Mouse (Mus musculus) forebrain, embryonic 15.5 days (tissue): ENCODE results near the gene Prdm16. TPM values are rescaled to one million over a fixed set of nuclear protein-coding genes. Genes with fewer than 3 reads are reported as not detected.

ENCODE experiments used
- ATAC-seq: fragments of 200-750 bp; cut with Nextera tagmentation; replicated peaks from 2 replicates; pipeline ENCODE4 v1.8.0; 2017; ENCODE audit warnings: mild to moderate bottlenecking, moderate TSS enrichment, moderate library complexity
- H3K27ac ChIP-seq: fragments of 300-500 bp; sonication (generic); replicated peaks from 2 replicates; pipeline ENCODE4 v1.5.1; 2015; ENCODE audit warnings: mild to moderate bottlenecking, inconsistent platforms
- H3K27me3 ChIP-seq: fragments of 300-500 bp; sonication (generic); 2 replicates; pipeline ENCODE4 v1.6.1; 2015; ENCODE audit warnings: inconsistent platforms
- H3K36me3 ChIP-seq: fragments of 300-500 bp; sonication (generic); 2 replicates; pipeline ENCODE4 v1.6.1; 2015; ENCODE audit warnings: mild to moderate bottlenecking, inconsistent platforms
- H3K4me1 ChIP-seq: fragments of 300-500 bp; sonication (generic); 2 replicates; pipeline ENCODE4 v1.6.1; 2015; ENCODE audit warnings: inconsistent platforms
- H3K4me2 ChIP-seq: fragments of 300-500 bp; sonication (generic); replicated peaks from 2 replicates; pipeline ENCODE4 v1.6.1; 2015; ENCODE audit warnings: mild to moderate bottlenecking, inconsistent platforms
- H3K4me3 ChIP-seq: fragments of 300-500 bp; sonication (generic); 2 replicates; pipeline ENCODE4 v1.5.1; 2015; ENCODE audit warnings: mild to moderate bottlenecking, inconsistent platforms
- H3K9ac ChIP-seq: fragments of 300-500 bp; sonication (generic); replicated peaks from 2 replicates; pipeline ENCODE4 v1.6.1; 2015; ENCODE audit warnings: mild to moderate bottlenecking, inconsistent platforms
- H3K9me3 ChIP-seq: fragments of 300-500 bp; sonication (generic); 2 replicates; pipeline ENCODE4 v1.6.1; 2016; ENCODE audit warnings: inconsistent platforms
- WGBS: fragments of 180-500 bp; shearing (Covaris S2); methylation state at CpG from one replicate; pipeline ENCODE4 v1.1.7; 2015; ENCODE audit warnings: mixed read lengths; 5-methylcytosine and 5-hydroxymethylcytosine counted together
- polyA plus RNA-seq: library from polyadenylated mRNA; unstranded; fragments of >200 nt; fragmentation: Nextera tagmentation; extraction: Ambion mirVana; gene quantifications from 2 replicates; pipeline ENCODE4 v1.2.1, GENCODE M21; 2015

Gene Prdm16
- 32.7 and 33.5 TPM in 2 replicates for polyA plus RNA-seq

DNA sequence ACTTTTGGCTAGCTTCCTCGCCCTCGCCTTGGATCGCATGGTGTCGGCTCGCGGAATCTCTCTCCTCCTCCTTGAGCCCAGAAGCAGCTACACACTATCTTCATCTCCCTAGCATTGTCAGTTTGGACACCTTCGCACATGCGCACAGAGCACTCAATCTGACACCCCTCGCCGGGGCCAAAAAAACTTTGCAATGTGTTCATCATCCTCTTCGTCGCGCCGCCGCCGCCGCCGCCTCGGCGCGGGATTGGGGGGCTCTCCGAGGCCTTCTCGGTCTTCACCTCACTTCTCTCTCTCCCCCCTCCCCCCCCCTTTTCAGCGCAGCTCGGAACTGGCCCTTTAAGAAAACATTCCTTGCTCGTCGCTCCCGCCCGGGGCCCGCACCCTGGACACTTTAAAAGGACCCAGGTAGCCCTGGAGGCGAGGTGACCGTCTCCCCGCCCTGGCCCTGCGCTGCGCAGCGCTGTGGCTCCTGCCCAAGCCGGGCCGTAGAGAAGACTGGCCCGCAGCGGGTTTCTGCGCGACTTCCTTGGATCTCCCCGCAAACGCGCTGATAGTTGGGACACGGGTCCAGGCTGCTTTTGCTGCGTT lies at the start of gene Prdm16:
Prdm16 (minus strand) TSS at position 153 of the 591 bp plus-strand sequence.
- Histone ChIP-seq H3K27me3 (peaks cover 27% of the 10 kb centered on the region; the same call in 1 of the 2 replicates), H3K4me2 (peak within 1 kb of the TSS; percentile 84), H3K9ac (peak within 1 kb of the TSS; percentile 62), H3K36me3 (no peaks in the 10 kb centered on the region), H3K4me3 (peak within 1 kb of the TSS; percentile 54), H3K4me1 (peaks cover 83% of the 10 kb centered on the region), H3K9me3 (no peaks in the 10 kb centered on the region), H3K27ac (peak within 1 kb of the TSS; percentile 90)
- under 1% methylated on average over 47 of the region's 47 CpGs for WGBS
- peak; percentile 39 for ATAC-seq

DNA sequence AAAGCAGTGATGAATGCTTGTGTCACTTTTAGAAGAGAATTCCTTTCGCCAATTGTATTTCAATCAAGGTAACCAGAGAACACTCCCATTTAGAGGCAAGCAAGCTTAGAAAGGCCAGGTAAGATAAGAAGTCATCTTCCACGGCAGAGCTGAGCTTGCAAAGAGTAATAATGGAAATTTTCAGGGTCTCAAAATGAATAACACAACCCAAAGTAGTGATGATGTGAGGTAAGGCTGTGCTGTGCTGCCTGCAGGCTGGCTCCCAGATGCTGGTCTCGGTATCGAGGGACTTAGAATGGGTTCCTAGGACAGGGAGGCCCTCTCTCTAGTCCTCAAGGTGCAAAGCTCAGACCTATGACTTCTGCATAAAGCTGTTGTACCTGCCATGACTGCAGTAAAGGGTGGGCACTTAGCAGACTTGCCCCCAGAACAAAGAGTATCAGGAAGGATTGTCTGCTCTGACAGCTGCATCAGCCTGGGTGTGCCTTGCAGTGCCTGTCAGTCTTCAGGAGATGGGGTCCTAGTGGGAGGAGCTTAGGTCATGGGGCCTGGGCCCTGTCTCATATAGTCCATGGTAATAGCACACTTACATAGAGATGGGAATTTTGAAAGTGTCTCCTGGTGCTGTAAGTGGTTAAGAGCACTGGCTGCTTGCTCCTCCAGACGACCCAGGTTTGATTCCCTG lies 46.5 kb upstream of the Prdm16 start:
- H3K9ac ChIP-seq = no peak overlapping the region
- 0 out of 2 replicates have a peak, but pooled peaks cover under 1% of the 10 kb centered on the region for H3K27me3 ChIP-seq
- no peak overlapping the region for H3K4me3 ChIP-seq
- H3K27ac ChIP-seq = no peak overlapping the region
- H3K4me1 ChIP-seq = no peaks in the 10 kb centered on the region
- H3K4me2 ChIP-seq = no peak overlapping the region
- ATAC-seq = no peak
- H3K36me3 ChIP-seq = no peaks in the 10 kb centered on the region
- H3K9me3 ChIP-seq = no peaks in the 10 kb centered on the region
- WGBS = 81% methylated on average over 5 of the region's 5 CpGs

DNA sequence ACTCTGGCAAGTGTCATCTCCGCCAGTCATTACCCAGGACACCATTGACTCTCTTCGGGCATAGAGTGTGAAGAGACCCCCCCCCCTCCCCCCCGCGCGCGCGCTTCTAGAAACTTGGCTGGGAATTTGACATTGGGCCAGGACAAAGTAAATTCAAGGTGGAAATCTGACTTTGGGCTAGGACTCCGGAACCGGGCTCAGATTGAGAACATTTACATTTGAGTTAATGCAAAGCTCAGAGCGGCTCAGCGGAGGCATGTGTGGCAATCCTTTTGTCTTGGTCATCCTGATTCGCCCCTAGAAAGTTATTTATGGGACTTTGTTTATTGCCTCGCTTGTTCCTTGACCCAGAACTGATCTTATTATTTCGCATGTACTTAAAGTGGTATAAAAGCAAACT lies 45.6 kb upstream of the Prdm16 start:
- no peaks in the 10 kb centered on the region for H3K27me3 ChIP-seq
- H3K4me3 ChIP-seq = no peak overlapping the region
- no peaks in the 10 kb centered on the region for H3K4me1 ChIP-seq
- no peak for ATAC-seq
- H3K36me3 ChIP-seq = no peaks in the 10 kb centered on the region
- 49% methylated on average over 14 of the region's 14 CpGs for WGBS
- H3K9ac ChIP-seq = no peak overlapping the region
- no peak overlapping the region for H3K27ac ChIP-seq
- H3K9me3 ChIP-seq = no peaks in the 10 kb centered on the region
- H3K4me2 ChIP-seq = no peak overlapping the region

DNA sequence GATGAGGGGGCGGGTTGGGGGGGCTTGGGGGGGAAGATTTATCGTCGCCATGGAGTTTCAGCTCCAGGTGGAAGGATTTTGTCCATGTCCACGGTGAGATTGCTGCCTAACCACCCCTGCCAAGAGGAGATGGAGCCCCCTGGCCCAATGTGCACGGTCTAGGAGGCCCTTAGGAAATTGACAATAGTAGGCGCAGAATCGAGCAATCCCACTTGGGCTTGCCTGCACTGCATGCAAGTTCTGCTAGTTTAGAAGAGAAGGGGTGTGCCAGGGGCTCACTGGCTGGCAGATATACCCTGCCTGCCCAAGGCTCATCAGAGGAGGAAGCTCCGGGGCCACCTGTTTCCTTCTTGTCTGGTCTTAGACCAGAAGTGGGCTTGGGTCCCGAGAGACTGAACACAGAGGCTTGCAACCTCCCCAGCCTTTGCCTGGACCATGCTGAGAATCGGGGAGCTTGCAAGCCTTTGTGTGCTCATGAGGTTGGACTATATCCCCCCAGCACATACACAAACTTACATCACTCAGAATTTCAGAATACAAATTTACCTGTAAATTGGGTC lies 38.8 kb upstream of the Prdm16 start:
- no peak overlapping the region for H3K4me3 ChIP-seq
- H3K9ac ChIP-seq = no peak overlapping the region
- no peak for ATAC-seq
- H3K4me1 ChIP-seq = peaks cover 12% of the 10 kb centered on the region
- no peaks in the 10 kb centered on the region for H3K9me3 ChIP-seq
- H3K27ac ChIP-seq = 0 out of 2 replicates have a peak overlapping the region, but pooled peaks have one; percentile 4
- H3K27me3 ChIP-seq = no peaks in the 10 kb centered on the region
- peak overlapping the region; percentile 29; the same call in 1 of the 2 replicates for H3K4me2 ChIP-seq
- no peaks in the 10 kb centered on the region for H3K36me3 ChIP-seq
- 51% methylated on average over 10 of the region's 10 CpGs for WGBS

DNA sequence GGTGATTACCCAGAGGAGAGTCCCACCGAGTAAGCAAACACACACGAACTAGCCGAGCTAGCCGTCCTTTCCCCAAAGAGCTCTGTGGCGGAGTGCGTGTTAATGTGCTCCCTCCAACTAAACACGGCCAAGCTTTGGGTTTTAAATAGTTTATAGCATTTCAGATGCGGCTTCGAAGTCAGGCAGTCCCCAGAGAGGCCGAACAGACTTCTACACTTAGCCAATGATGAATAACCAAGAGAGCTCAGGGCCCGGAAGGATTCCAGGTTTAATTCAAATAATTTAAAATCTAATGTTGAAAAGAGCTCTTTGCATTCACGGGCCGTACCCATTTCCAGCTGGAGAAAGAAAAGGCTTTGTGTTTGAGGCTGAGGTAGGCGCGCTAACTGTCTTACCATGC lies 38.3 kb upstream of the Prdm16 start:
- H3K4me3 ChIP-seq = peak overlapping the region; percentile 18; the same call in 1 of the 2 replicates
- H3K4me1 ChIP-seq = peaks cover 12% of the 10 kb centered on the region
- no peaks in the 10 kb centered on the region for H3K27me3 ChIP-seq
- WGBS = 21% methylated on average over 15 of the region's 15 CpGs
- H3K36me3 ChIP-seq = no peaks in the 10 kb centered on the region
- 0 out of 2 replicates have a peak overlapping the region, but pooled peaks have one; percentile 4 for H3K27ac ChIP-seq
- H3K9me3 ChIP-seq = no peaks in the 10 kb centered on the region
- peak overlapping the region; percentile 29 for H3K4me2 ChIP-seq
- ATAC-seq = no peak
- H3K9ac ChIP-seq = no peak overlapping the region

DNA sequence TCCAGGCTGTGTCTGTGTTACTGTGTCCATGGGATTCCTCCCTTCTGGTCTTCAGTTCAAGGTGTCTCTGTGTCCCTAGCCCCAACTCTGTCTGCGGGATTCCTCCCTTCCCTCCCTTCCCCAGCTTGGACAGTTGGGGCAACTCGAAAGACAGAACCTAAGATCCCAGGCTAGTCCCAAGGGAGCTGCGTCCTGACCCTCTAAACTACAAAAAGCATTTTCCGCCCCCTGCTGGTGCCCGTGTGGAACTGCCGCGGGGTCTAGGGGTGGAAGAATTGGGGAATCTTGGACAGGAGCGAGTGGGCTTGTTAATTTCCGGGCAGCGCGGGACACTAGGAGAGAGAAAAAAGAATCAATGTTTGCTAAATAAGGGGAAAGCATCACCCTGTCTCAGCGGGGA lies 37.9 kb upstream of the Prdm16 start:
- ATAC-seq = no peak; the same call in 1 of the 2 replicates
- Histone ChIP-seq H3K27me3 (no peaks in the 10 kb centered on the region), H3K27ac (no peak overlapping the region), H3K4me2 (peak overlapping the region; percentile 29), H3K4me1 (peaks cover 12% of the 10 kb centered on the region), H3K4me3 (peak overlapping the region; percentile 18; the same call in 1 of the 2 replicates), H3K9me3 (no peaks in the 10 kb centered on the region), H3K36me3 (no peaks in the 10 kb centered on the region), H3K9ac (no peak overlapping the region)
- WGBS = 2% methylated on average over 12 of the region's 12 CpGs

DNA sequence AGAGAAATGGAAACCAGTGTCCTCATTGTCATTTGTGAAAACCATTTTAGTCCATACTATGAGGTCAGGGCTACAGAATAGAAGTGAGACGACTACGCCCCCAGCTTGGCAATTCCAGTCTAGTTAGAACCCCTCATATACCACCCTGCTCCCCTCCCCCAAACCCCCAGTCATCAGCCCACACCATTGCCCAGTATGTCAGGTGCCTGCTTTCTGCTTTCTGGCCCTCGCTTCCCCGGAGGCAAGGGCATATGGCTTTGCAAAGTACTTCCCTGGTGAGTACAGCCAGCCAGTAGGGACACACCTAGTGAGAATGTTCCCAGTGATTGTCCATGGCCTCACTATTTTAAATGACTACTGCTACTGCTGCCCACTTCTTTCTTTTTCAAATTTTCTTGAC lies 37.3 kb upstream of the Prdm16 start:
- H3K4me1 ChIP-seq = peaks cover 12% of the 10 kb centered on the region
- H3K36me3 ChIP-seq = no peaks in the 10 kb centered on the region
- H3K4me3 ChIP-seq = no peak overlapping the region
- no peak overlapping the region for H3K9ac ChIP-seq
- no peak overlapping the region for H3K4me2 ChIP-seq
- H3K27me3 ChIP-seq = no peaks in the 10 kb centered on the region
- no peak overlapping the region for H3K27ac ChIP-seq
- no peaks in the 10 kb centered on the region for H3K9me3 ChIP-seq
- ATAC-seq = no peak
- 71% methylated on average over 4 of the region's 4 CpGs for WGBS

DNA sequence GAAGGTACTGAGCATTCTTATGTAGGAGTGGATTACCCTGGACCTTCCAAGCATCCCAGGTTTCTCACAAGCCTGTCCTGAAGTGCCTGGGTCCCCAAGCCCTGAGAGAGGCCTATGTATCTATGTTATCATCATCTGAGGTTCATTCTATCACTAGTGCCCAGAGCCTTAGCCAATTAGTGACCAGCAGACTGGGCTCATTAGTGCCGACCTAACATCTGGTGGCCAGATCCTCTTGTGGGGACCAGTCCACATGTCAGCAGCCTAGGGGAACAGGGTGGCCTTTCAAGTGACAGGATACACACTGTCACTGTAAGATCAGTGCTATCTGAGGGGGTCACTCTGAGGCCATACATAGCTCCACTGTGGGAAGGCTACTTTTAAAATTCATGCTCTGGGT lies 35.4 kb upstream of the Prdm16 start:
- no peak overlapping the region for H3K27ac ChIP-seq
- H3K36me3 ChIP-seq = no peaks in the 10 kb centered on the region
- peaks cover 12% of the 10 kb centered on the region for H3K4me1 ChIP-seq
- no peak overlapping the region for H3K9ac ChIP-seq
- H3K4me3 ChIP-seq = no peak overlapping the region
- H3K4me2 ChIP-seq = no peak overlapping the region
- no peaks in the 10 kb centered on the region for H3K27me3 ChIP-seq
- no peaks in the 10 kb centered on the region for H3K9me3 ChIP-seq
- ATAC-seq = no peak
- WGBS = 51% methylated on average over 1 of the region's 1 CpGs

DNA sequence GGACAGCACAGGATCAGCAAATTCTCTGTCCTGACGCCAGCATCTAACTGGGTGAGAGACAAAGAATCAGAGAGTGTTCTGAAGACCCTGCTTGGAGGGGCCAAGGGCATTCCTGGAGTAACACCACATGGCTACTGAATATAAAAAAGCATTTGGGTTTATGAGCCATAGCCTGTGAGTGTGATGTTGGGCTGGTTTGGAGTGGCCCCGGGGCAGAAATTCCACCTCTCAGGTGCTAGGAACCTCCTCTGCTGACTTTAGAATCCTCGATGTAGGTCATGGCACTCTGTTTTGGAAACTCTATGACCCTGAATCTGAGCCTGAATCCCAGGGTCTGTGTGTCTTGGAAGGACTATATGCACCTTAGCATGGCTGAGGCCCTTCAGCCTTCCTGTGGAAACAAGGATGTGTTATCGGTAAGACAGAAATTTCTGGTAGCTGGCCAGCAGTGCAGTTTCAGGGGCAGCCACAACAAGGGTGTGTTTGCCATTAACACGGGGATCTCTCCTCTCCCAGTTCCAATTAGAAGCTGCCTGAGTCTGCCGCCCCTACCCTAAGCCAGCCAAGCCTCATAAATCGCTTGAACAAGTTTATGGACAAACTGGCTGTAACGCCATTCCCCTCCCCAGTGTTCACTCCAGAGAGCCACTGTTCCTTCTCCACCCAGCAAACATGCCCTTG lies 34.7 kb upstream of the Prdm16 start:
- Histone ChIP-seq H3K4me1 (peaks cover 12% of the 10 kb centered on the region), H3K27me3 (no peaks in the 10 kb centered on the region), H3K9me3 (no peaks in the 10 kb centered on the region), H3K9ac (no peak overlapping the region), H3K4me3 (no peak overlapping the region), H3K27ac (no peak overlapping the region), H3K36me3 (no peaks in the 10 kb centered on the region), H3K4me2 (no peak overlapping the region)
- 74% methylated on average over 8 of the region's 8 CpGs for WGBS
- ATAC-seq = no peak

DNA sequence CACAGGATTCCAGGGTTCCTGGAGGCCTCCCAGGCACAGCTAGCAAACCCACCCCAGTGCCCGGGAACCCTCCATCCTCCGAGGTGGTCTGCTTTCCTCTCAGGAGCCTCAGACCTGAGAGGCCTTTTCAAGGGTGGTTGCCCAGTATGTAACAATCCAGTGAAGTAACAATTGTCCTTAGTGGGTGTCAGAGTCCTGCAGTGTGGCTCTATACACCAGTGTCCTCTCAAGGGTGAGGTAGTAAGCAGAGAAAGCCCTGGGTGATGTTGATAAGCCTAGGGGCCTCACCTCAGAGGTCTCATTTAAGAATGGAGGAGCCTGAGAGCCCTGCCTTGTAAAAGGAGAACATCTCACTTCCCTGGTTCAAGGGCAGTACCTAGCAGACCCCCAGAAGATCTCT lies 31.1 kb upstream of the Prdm16 start, which contains the start of gene Actrt2:
Actrt2 (minus strand) TSS at position 101 of the 400 bp plus-strand sequence.
- Histone ChIP-seq H3K36me3 (no peaks in the 10 kb centered on the region), H3K27me3 (no peaks in the 10 kb centered on the region), H3K9ac (no peak within 1 kb of the TSS), H3K9me3 (no peaks in the 10 kb centered on the region), H3K4me1 (no peaks in the 10 kb centered on the region), H3K4me2 (no peak within 1 kb of the TSS), H3K4me3 (no peak within 1 kb of the TSS), H3K27ac (no peak within 1 kb of the TSS)
- 80% methylated on average over 2 of the region's 2 CpGs for WGBS
- ATAC-seq = no peak

DNA sequence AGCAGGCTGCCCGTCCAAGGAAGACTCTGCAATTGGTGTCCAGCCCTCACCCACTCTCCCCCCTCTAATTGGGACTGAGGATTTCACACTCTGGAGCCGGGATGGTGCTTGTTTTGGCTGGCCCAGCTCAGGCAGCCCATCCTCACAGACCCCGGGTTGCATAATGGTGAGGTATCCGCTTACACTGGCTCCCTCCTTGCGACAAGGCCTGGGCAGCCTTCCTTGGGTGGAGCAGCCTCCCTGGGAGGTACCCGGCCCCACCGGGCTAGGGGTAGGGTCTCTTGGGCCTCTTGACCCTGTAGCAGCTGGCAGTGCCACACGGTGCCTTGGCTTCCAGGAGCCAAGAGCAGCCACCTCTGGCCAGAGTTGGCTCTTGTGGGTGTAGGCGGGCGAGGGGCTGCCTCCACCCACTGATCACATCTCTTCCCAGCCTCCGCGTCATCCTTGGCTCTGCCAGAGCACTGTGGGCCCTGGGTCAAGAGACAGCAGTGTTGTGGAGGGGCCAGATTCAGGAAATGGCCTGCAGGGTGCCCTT lies 26.1 kb upstream of the Prdm16 start:
- no peak for ATAC-seq
- no peaks in the 10 kb centered on the region for H3K36me3 ChIP-seq
- no peak overlapping the region for H3K4me2 ChIP-seq
- H3K27me3 ChIP-seq = no peaks in the 10 kb centered on the region
- H3K9me3 ChIP-seq = no peaks in the 10 kb centered on the region
- H3K4me1 ChIP-seq = no peaks in the 10 kb centered on the region
- no peak overlapping the region for H3K4me3 ChIP-seq
- H3K9ac ChIP-seq = no peak overlapping the region
- H3K27ac ChIP-seq = no peak overlapping the region
- whole genome bisulfite sequencing = 69% methylated on average over 12 of the region's 12 CpGs

DNA sequence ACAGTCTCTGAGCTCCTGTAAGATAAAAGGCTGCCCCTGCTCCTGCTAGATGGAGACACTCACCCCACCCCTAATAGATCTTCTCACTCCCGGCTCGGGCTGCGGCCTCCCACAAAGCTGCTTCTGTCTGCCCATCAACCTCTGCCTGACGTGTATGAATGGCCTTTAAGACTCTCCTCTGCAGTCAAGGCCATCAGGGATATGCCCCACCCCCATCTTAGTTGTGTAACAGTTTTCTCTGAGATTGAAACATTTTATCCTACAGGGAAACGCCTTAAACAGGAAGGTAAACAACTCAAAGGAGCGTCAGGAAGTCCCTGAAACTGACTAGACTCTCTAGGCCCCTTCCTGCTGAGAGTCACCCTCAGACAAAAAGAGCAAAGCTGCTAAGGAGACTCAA lies 24.6 kb upstream of the Prdm16 start:
- Histone ChIP-seq H3K9me3 (no peaks in the 10 kb centered on the region), H3K36me3 (no peaks in the 10 kb centered on the region), H3K4me3 (no peak overlapping the region), H3K4me1 (no peaks in the 10 kb centered on the region), H3K27me3 (no peaks in the 10 kb centered on the region), H3K4me2 (no peak overlapping the region), H3K9ac (no peak overlapping the region), H3K27ac (no peak overlapping the region)
- ATAC-seq = no peak
- WGBS = 46% methylated on average over 6 of the region's 6 CpGs
